Mouse (Mus musculus) stomach, embryonic 14.5 days (tissue): ENCODE measurements at regions not wholly inside any gene's neighbourhood (a gene's known extent, or its start where the extent isn't known, plus 50 kb on each side); places are given as distances from the start of the nearest gene placed in this dataset.

Source experiments
- ATAC-seq: fragments of 200-750 bp; cut with Nextera tagmentation; 2 replicates; pipeline ENCODE4 v1.8.0; 2017; ENCODE audit warnings: low read depth, moderate TSS enrichment; ENCODE audit not compliant: insufficient number of reproducible peaks, insufficient read depth, low FRiP score
- H3K27ac ChIP-seq: fragments of 300-500 bp; sonication (generic); 2 replicates; pipeline ENCODE4 v1.5.1; 2014; ENCODE audit warnings: mild to moderate bottlenecking, low read length, moderate library complexity, mixed read lengths
- H3K27me3 ChIP-seq: fragments of 300-500 bp; sonication (generic); 2 replicates; pipeline ENCODE4 v1.6.1; 2014; ENCODE audit warnings: low read length, control low read depth, mixed read lengths; ENCODE audit not compliant: control insufficient read depth, insufficient read depth
- H3K36me3 ChIP-seq: fragments of 300-500 bp; sonication (generic); 2 replicates; pipeline ENCODE4 v1.6.1; 2014; ENCODE audit warnings: mild to moderate bottlenecking, control low read depth, low read length, moderate library complexity, mixed read lengths; ENCODE audit not compliant: control insufficient read depth, insufficient read depth
- H3K4me1 ChIP-seq: fragments of 300-500 bp; sonication (generic); 2 replicates; pipeline ENCODE4 v1.6.1; 2014; ENCODE audit warnings: low read length, control low read depth, mixed read lengths; ENCODE audit not compliant: control insufficient read depth, insufficient read depth
- H3K4me2 ChIP-seq: fragments of 300-500 bp; sonication (generic); replicated peaks from 2 replicates; pipeline ENCODE4 v1.6.1; 2014; ENCODE audit warnings: low read depth, low read length, control low read depth
- H3K4me3 ChIP-seq: fragments of 300-500 bp; sonication (generic); 2 replicates; pipeline ENCODE4 v1.5.1; 2014; ENCODE audit warnings: low read depth, low read length, control low read depth
- H3K9ac ChIP-seq: fragments of 300-500 bp; sonication (generic); replicated peaks from 2 replicates; pipeline ENCODE4 v1.6.1; 2014; ENCODE audit warnings: low read depth, mild to moderate bottlenecking, control low read depth, low read length, moderate library complexity, mixed read lengths
- H3K9me3 ChIP-seq: fragments of 300-500 bp; sonication (generic); 2 replicates; pipeline ENCODE4 v1.6.1; 2016; ENCODE audit warnings: low read depth, low read length, control low read depth; ENCODE audit not compliant: control insufficient read depth
- WGBS: fragments of 180-500 bp; shearing (Covaris S2); extraction: QIAGEN DNeasy Blood & Tissue Kit; methylation state at CpG from one replicate; pipeline ENCODE4 v1.1.7; 2014; 5-methylcytosine and 5-hydroxymethylcytosine counted together

DNA sequence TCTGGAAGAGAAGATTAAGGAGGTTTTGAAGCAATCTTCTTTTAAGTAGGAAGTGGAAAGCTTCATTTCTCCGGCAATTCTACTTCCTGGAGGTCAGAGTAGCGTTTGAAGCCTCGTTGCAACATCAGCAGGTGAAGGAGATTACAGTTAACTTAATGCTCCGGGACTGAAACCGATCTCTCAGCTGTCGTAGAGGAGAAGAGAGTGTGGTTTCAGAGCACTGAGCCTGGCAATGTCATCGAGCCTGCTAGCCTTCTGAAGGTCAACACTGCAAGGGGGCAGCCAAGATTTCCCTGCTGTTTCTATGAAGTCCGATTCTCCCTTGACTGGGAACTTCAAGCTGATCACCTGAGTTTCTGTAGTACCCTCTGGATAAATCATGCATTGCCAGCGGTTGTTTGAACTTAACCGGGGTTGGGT lies 299.1 kb downstream of the Pten start:
- 50% methylated on average over 10 of the region's 10 CpGs for WGBS

DNA sequence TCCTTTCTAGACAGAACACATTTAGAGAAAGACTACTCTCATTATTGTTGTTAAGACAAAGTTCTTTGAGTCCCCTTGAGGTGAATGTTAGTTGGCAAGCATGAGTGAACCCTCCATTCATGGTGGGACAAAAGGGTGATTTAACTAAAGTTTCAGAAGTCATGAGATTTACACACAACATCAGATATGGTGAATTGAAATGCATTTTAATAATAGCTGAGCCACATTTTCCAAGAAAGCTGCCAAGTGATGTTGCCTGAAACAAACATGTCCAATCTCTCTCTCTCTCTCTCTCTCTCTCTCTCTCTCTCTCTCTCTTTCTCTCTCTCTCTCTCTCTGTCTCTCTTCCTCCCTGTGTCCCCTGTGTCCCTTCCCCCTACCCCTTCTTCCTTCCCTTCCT lies 303.7 kb downstream of the Pten start:
- no peak overlapping the region for H3K4me3 ChIP-seq
- H3K27me3 ChIP-seq, result no peaks in the 10 kb centered on the region
- no peak overlapping the region for H3K9ac ChIP-seq
- no peak overlapping the region for H3K4me2 ChIP-seq
- H3K36me3 ChIP-seq, result no peaks in the 10 kb centered on the region
- H3K27ac ChIP-seq, result no peak overlapping the region
- ATAC-seq, result no peak
- H3K9me3 ChIP-seq, result no peaks in the 10 kb centered on the region
- H3K4me1 ChIP-seq, result no peaks in the 10 kb centered on the region

More for the DNA sequence above, 299.1 kb downstream of the Pten start:
- no peaks in the 10 kb centered on the region for H3K36me3 ChIP-seq
- no peak overlapping the region for H3K27ac ChIP-seq
- H3K9me3 ChIP-seq, result no peaks in the 10 kb centered on the region
- H3K4me3 ChIP-seq, result no peak overlapping the region
- H3K4me1 ChIP-seq, result no peaks in the 10 kb centered on the region
- H3K27me3 ChIP-seq, result no peaks in the 10 kb centered on the region
- ATAC-seq, result no peak
- H3K4me2 ChIP-seq, result no peak overlapping the region
- H3K9ac ChIP-seq, result no peak overlapping the region

DNA sequence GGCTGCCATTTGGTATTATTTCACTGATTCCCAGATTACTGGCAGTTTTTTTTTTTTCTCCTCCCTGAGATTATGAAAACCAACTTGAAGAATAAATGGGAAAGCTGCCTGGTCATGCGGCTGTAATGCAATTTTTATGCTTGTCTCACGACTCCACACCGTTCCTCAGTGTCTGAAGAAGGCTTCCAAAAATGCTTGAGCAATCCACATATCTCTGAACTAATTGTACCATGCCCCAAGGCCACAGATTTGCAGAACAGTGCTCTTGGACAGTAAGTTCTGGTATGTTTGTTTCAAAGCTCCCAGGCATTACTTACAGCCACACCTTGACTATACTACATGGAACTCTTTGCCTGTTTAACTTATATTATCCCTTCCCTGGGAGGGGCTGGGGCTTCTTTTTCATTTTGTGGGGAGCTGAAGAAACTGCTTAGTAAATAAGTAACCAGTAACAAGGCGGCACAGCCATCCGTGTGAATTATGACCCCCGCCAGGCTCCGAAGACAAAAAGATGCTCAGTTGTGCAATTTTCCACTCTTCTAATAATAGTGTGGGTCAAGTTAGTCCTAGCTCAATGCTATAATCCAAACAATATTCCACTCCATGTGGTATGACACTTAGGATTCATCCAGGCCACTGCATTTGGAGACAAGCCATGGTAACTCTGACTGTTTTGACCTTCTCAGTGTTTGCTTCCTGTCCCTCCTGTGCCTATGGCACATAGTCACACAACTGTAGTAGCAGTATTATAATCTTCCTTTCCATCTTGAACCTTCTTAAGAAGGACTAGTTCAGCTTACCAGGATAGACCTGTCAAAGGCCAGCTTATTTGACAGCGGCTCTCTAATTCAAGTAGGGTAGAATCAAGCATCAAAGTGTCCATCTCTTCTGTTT lies 305.1 kb downstream of the Pten start:
- H3K36me3 ChIP-seq, result no peaks in the 10 kb centered on the region
- no peak overlapping the region for H3K4me2 ChIP-seq
- no peaks in the 10 kb centered on the region for H3K9me3 ChIP-seq
- H3K27me3 ChIP-seq, result no peaks in the 10 kb centered on the region
- H3K9ac ChIP-seq, result no peak overlapping the region
- H3K4me1 ChIP-seq, result no peaks in the 10 kb centered on the region
- 79% methylated on average over 8 of the region's 8 CpGs for WGBS
- ATAC-seq, result no peak
- no peak overlapping the region for H3K27ac ChIP-seq
- no peak overlapping the region for H3K4me3 ChIP-seq

DNA sequence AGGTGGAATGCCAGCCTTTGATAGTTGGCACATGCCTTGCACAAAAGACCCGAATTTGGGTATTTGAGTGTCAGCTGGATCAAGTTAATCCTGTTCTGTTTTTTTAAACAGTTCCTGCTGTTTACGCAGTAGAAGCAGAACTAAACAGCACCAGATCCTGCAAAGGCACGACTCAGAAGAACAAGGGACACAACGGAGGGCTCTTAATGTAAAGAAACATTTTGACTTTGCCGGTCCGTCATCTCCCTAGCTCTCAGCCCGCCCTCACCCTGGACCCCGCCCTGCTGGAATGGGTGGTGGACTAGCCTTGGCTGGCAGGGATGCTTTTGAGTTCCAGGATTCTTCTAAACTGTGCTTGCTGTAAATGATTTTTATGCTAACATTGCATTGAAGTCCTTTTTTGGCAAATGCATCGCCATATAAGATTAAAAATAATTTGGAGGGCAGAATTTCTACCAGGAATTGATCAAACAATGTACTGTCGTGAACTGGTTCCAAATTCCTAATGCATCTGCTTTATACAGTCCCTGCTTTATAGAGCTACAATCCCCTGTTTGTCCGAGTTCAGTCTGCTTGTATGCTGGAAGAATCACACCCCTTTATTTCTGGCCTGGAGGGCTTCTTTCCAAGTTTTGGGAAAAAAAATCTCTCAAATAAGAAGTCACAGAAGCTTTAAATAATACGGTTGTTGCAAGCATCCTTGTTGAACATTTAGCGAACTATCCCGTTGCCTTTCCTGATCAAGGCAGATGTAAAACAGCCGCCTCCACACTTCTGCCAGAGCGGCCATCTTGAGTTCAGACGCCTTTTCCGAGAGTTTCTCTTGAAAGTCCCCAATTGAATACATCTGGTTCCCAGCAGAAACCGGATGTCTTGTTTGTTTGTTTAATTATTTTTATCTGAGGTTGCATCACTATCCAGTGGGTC lies 308.2 kb downstream of the Pten start:
- H3K4me2 ChIP-seq, result no peak overlapping the region
- no peak overlapping the region; the same call in 1 of the 2 replicates for H3K27ac ChIP-seq
- no peaks in the 10 kb centered on the region for H3K27me3 ChIP-seq
- no peaks in the 10 kb centered on the region for H3K9me3 ChIP-seq
- H3K9ac ChIP-seq, result no peak overlapping the region
- H3K36me3 ChIP-seq, result no peaks in the 10 kb centered on the region
- no peak overlapping the region for H3K4me3 ChIP-seq
- peak; percentile 49; the same call in 1 of the 2 replicates for ATAC-seq
- H3K4me1 ChIP-seq, result peaks cover 9% of the 10 kb centered on the region; the same call in 1 of the 2 replicates
- 65% methylated on average over 19 of the region's 19 CpGs for WGBS

DNA sequence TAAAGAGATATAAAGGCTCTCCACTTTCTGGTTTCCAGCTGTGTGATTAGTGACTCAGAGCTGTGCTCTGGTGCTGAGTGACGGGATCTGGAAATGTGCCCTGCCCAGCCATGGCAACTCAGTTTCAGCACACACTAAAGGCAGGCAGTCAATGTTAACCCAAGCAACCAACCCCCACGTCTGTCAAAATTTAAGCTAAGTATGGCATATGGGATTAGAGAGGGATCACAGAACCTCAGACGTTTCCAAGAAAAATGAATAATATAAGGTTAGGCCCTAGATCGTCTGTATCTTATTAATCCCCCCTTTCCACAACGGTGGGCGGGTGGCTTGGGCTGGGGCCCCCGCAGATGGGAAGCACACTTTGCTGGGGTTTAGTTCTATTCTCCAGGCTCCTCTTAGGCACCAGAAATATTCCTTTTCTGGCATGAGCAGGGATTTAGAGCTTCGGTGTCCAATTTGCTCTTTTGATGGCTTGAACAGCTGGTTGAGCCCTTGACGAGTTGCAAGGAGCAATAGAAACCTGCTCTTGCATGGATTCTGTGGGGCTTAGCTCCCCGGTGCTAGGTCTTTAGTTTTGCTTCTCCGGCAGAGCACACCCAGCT lies 311.2 kb downstream of the Pten start:
- H3K4me2 ChIP-seq, result no peak overlapping the region
- WGBS, result 49% methylated on average over 11 of the region's 11 CpGs
- no peaks in the 10 kb centered on the region for H3K9me3 ChIP-seq
- H3K4me3 ChIP-seq, result no peak overlapping the region
- no peak overlapping the region for H3K9ac ChIP-seq
- no peaks in the 10 kb centered on the region for H3K27me3 ChIP-seq
- H3K27ac ChIP-seq, result no peak overlapping the region
- H3K36me3 ChIP-seq, result no peaks in the 10 kb centered on the region
- H3K4me1 ChIP-seq, result peaks cover 9% of the 10 kb centered on the region; the same call in 1 of the 2 replicates
- no peak for ATAC-seq

DNA sequence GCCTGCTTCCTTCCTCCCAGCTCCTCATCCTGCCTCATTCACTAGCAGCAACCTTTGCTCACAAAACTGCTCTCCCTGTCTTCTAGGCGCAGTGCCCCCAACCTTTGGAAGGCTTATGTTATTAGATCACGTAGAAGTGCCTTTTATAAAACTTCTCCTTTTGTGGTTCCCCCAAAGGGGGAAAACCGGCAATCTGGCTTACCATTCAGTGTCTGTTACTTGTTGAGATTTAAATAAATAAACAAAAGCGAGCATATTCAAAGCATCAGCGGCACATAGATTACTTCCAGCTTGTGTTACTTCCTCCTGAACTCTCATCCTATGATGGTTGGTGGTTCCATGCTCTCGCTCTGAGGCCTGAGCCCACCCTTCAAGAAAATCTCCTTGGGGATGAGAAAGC lies 312.5 kb downstream of the Pten start:
- Histone ChIP-seq H3K4me2 (no peak overlapping the region), H3K27me3 (no peaks in the 10 kb centered on the region), H3K4me1 (peaks cover 9% of the 10 kb centered on the region; the same call in 1 of the 2 replicates), H3K9ac (no peak overlapping the region), H3K27ac (no peak overlapping the region), H3K9me3 (no peaks in the 10 kb centered on the region), H3K4me3 (no peak overlapping the region), H3K36me3 (no peaks in the 10 kb centered on the region)
- WGBS, result 54% methylated on average over 6 of the region's 6 CpGs
- ATAC-seq, result no peak

DNA sequence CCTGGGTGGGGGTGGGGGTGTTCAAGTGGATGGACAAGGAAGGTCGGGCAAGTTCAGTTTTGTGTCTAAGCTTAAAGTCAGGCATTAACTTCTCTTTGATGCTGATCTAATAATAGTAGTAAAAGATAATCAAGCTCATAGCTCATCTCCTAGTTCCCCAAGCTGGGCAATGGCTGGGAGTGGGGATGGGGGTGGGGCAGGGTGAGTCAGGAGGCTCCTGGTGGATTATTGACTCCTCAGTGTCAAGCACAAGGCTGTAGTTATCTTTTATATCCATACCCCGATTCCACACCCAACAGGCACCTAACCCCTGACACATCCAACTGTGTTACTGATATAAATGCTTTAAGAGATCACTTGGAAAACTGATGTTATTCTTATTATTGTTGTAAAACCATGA lies 315.0 kb downstream of the Pten start:
- H3K36me3 ChIP-seq, result no peaks in the 10 kb centered on the region
- no peak overlapping the region for H3K4me2 ChIP-seq
- peaks cover 9% of the 10 kb centered on the region; the same call in 1 of the 2 replicates for H3K4me1 ChIP-seq
- H3K9ac ChIP-seq, result no peak overlapping the region
- no peak for ATAC-seq
- whole genome bisulfite sequencing, result 82% methylated on average over 2 of the region's 2 CpGs
- no peak overlapping the region for H3K4me3 ChIP-seq
- no peak overlapping the region for H3K27ac ChIP-seq
- no peaks in the 10 kb centered on the region for H3K9me3 ChIP-seq
- H3K27me3 ChIP-seq, result no peaks in the 10 kb centered on the region

DNA sequence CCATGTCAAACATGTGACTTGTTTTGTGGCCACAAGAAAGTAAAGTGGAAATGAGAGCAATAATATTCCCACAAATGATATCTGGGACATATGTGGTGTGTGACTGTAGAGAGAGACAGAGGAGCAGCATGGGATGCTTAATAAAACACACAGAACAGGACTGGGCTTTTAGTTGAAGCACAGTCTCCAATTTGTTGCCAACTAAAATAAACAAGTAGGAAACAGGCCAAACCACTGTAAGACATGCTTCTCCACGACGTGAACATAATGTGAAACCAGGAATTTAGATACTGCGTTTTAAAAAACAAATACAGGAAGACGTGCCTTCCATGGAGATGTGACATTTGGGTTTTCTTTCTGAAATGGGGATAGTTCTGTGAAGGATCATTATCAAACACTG lies 317.2 kb downstream of the Rnls start:
- Histone ChIP-seq H3K9me3 (no peaks in the 10 kb centered on the region), H3K9ac (no peak overlapping the region), H3K4me1 (no peaks in the 10 kb centered on the region), H3K4me2 (no peak overlapping the region), H3K36me3 (no peaks in the 10 kb centered on the region), H3K27ac (no peak overlapping the region), H3K27me3 (no peaks in the 10 kb centered on the region), H3K4me3 (no peak overlapping the region)
- ATAC-seq, result no peak
- 32% methylated on average over 4 of the region's 4 CpGs for WGBS
